Mouse (Mus musculus) CH12.LX (cell line): Measurements from ENCODE around the gene Zfp791. TPM values are rescaled to one million over a fixed set of nuclear protein-coding genes. Genes with fewer than 3 reads are reported as not detected.
"Not testable (repeated sequence)": the region's sequence is repeated elsewhere in the genome, so short reads cannot be mapped to it uniquely, and the experiment has no call there.

Experiments
- DNase-seq: peaks from one replicate; pipeline ENCODE4 v3.0.0-alpha.2; 2013; ENCODE audit errors: extremely low read depth
- H3K27ac ChIP-seq: 2 replicates; pipeline ENCODE4 v1.5.1; 2012; ENCODE audit warnings: low read depth, mild to moderate bottlenecking, control low read depth, moderate library complexity; ENCODE audit not compliant: insufficient read depth
- H3K27me3 ChIP-seq: replicated peaks from 2 replicates; pipeline ENCODE3; 2012; ENCODE audit warnings: inconsistent platforms
- H3K36me3 ChIP-seq, 2 experiments: replicated peaks in 1 of 2; 2 replicates each; pipeline versions ENCODE3 to v1.6.1; 2012; ENCODE audit warnings: inconsistent platforms in 1 of 2, low read length in 1 of 2, mild to moderate bottlenecking in 1 of 2, mixed read lengths in 1 of 2, moderate library complexity in 1 of 2; ENCODE audit not compliant: control insufficient read depth in 1 of 2, insufficient read depth in 1 of 2
- H3K4me1 ChIP-seq, 2 experiments: 2 replicates each; pipeline ENCODE4 v1.6.1; 2012; ENCODE audit warnings: inconsistent platforms in 1 of 2, moderate library complexity in 1 of 2; ENCODE audit not compliant: insufficient read depth in 2 of 2, control insufficient read depth in 1 of 2
- H3K4me2 ChIP-seq: 2 replicates; pipeline ENCODE4 v1.6.1; 2012; ENCODE audit warnings: low read depth, mild to moderate bottlenecking, control low read depth; ENCODE audit not compliant: poor library complexity, insufficient read depth, severe bottlenecking
- H3K4me3 ChIP-seq, 3 experiments: fragments of 150-350 bp in 1 of 3; sonication (generic) in 1 of 3; replicated peaks in 1 of 3; 2 replicates each; pipeline versions ENCODE3 to v1.5.1; 2011 to 2012; ENCODE audit warnings: low read depth in 2 of 3, low read length in 2 of 3, mild to moderate bottlenecking in 2 of 3, moderate library complexity in 2 of 3, control low read depth in 1 of 3, improper control_type of control experiment in 1 of 3, inconsistent platforms in 1 of 3, mixed read lengths in 1 of 3; ENCODE audit not compliant: poor library complexity in 1 of 3
- H3K79me2 ChIP-seq: replicated peaks from 2 replicates; pipeline ENCODE4 v1.6.1; 2012; ENCODE audit warnings: mild to moderate bottlenecking, moderate library complexity; ENCODE audit not compliant: control insufficient read depth, poor library complexity, insufficient read depth, severe bottlenecking; ENCODE audit errors: extremely low read depth
- H3K9ac ChIP-seq: 2 replicates; pipeline ENCODE4 v1.6.1; 2012; ENCODE audit warnings: low read depth, mild to moderate bottlenecking, control low read depth, moderate library complexity; ENCODE audit not compliant: insufficient read depth
- H3K9me3 ChIP-seq: replicated peaks from 2 replicates; pipeline ENCODE3; 2012; ENCODE audit warnings: low read length, inconsistent platforms, mixed read lengths
- ELF1 ChIP-seq: IDR thresholded peaks from 2 replicates; pipeline ENCODE4 v1.6.1; 2014; ENCODE audit warnings: low read depth, mild to moderate bottlenecking, inconsistent platforms, low read length, improper control_type of control experiment
- HCFC1 ChIP-seq: IDR thresholded peaks from 2 replicates; pipeline ENCODE4 v1.6.1; 2012; ENCODE audit warnings: low read depth, mild to moderate bottlenecking, inconsistent platforms, low read length, improper control_type of control experiment
- KAT2A ChIP-seq: IDR thresholded peaks from 2 replicates; pipeline ENCODE4 v1.6.1; 2012; ENCODE audit warnings: low read length, improper control_type of control experiment, inconsistent platforms; ENCODE audit not compliant: insufficient replicate concordance
- MAX ChIP-seq: IDR thresholded peaks from 2 replicates; pipeline ENCODE4 v1.6.1; 2011; ENCODE audit warnings: low read length, improper control_type of control experiment
- MXI1 ChIP-seq: IDR thresholded peaks from 2 replicates; pipeline ENCODE4 v1.6.1; 2011; ENCODE audit warnings: mild to moderate bottlenecking, low read depth, low read length, improper control_type of control experiment
- MYC ChIP-seq: IDR thresholded peaks from 2 replicates; pipeline ENCODE4 v1.6.1; 2011; ENCODE audit warnings: low read depth, mild to moderate bottlenecking, improper control_type of control experiment, low read length
- NELFE ChIP-seq: IDR thresholded peaks from 2 replicates; pipeline ENCODE4 v1.6.1; 2011; ENCODE audit warnings: low read depth, low read length, improper control_type of control experiment
- POLR2A ChIP-seq: IDR thresholded peaks from 2 replicates; pipeline ENCODE4 v1.6.1; 2011; ENCODE audit warnings: low read depth, mild to moderate bottlenecking, improper control_type of control experiment, low read length
- RCOR1 ChIP-seq: conservative IDR thresholded peaks from 2 replicates; pipeline ENCODE4 v1.6.1; 2012; ENCODE audit warnings: low read depth, mild to moderate bottlenecking, inconsistent platforms, low read length, improper control_type of control experiment
- SIN3A ChIP-seq: IDR thresholded peaks from 2 replicates; pipeline ENCODE4 v1.6.1; 2012; ENCODE audit warnings: low read length, improper control_type of control experiment, inconsistent platforms
- TBP ChIP-seq: conservative IDR thresholded peaks from 2 replicates; pipeline ENCODE4 v1.6.1; 2011; ENCODE audit warnings: low read depth, low read length, improper control_type of control experiment
- USF1 ChIP-seq: IDR thresholded peaks from 2 replicates; pipeline ENCODE4 v1.6.1; 2014; ENCODE audit warnings: low read depth, mild to moderate bottlenecking, inconsistent platforms, low read length, improper control_type of control experiment
- ZC3H11A ChIP-seq: IDR thresholded peaks from 2 replicates; pipeline ENCODE4 v1.6.1; 2012; ENCODE audit warnings: low read depth, mild to moderate bottlenecking, inconsistent platforms, low read length, improper control_type of control experiment
- ZKSCAN1 ChIP-seq: IDR thresholded peaks from 2 replicates; pipeline ENCODE4 v1.6.1; 2012; ENCODE audit warnings: low read depth, inconsistent platforms, low read length, improper control_type of control experiment, borderline replicate concordance
- ZMIZ1 ChIP-seq: IDR thresholded peaks from 2 replicates; pipeline ENCODE4 v1.6.1; 2012; ENCODE audit warnings: low read depth, mild to moderate bottlenecking, inconsistent platforms, low read length, improper control_type of control experiment
- dilution Hi-C: fragments of 300-500 bp; cut with MboI; formaldehyde crosslinking; loops from 2 replicates; pipeline ENCODE4 v1.14.3; 2020; ENCODE audit warnings: low sequenced_read_pairs; ENCODE audit not compliant: extremely low pct_unique_long_range_greater_than_20kb, extremely low pct_ligation_motif_present
- in situ Hi-C: fragments of 300-500 bp; cut with MboI; formaldehyde crosslinking; loops from 3 replicates; pipeline ENCODE4 v1.14.3; 2019; ENCODE audit warnings: low sequenced_read_pairs, low pct_ligation_motif_present, low pct_unique_long_range_greater_than_20kb, mixed read lengths
- polyA plus RNA-seq: library from polyadenylated mRNA; unstranded; fragments of >175 nt; gene quantifications from 2 replicates; pipeline ENCODE4 v1.2.1, GENCODE M21; 2012; ENCODE audit warnings: low read depth; ENCODE audit not compliant: insufficient read length
- total RNA-seq, 2 experiments: library from RNA; depleted of rRNA; stranded (reverse); fragments of 300-350 nt in 1 of 2; fragments of >200 nt in 1 of 2; gene quantifications; 2 replicates each; pipeline ENCODE4 v1.2.3; 2012 to 2014

The Zfp791 gene
- total and polyA plus RNA-seq, 3 experiments, result 0.81 to 1.1 (median 0.98) TPM

GRCm38 (mm10) chr8:85082169-85082568, 40.7 kb downstream of the Zfp791 start:
- H3K9ac ChIP-seq, H3K27ac ChIP-seq, DNase-seq, dilution Hi-C loops, H3K9me3 ChIP-seq, in situ Hi-C loops, H3K4me3 ChIP-seq, H3K27me3 ChIP-seq: not testable (repeated sequence)
- H3K79me2 ChIP-seq, result peaks cover 16% of the 10 kb centered on the region
- peaks cover 7 to 39% of the 10 kb centered on the region in 2 experiments; a peak in 3 of 4 replicates for H3K4me1 ChIP-seq
- H3K36me3 ChIP-seq, result peaks cover 28 to 46% of the 10 kb centered on the region in 2 experiments
- peak overlapping the region; percentile 89; the same call in 1 of the 2 replicates for H3K4me2 ChIP-seq

DNA sequence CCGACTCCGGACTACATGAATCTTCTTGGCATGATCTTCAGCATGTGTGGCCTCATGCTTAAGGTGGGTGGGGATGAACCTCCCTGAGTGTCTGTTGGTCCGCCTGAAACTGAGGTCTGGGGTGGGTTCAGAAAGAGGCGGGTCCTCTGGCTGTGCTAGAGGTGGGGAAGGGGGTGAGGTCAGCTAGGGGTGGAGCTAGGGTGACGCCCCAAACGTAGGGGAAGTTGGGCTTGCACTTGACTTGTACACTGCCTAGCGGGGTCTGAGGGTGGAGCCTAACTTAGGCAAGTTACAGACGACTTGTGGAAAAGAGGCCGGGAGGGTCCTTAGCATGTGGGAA, 41.7 kb downstream of the Zfp791 start, which contains the start of gene Wdr83:
Gene Wdr83 (minus strand): TSS at position 91 of the 340 bp plus-strand sequence.
- Histone ChIP-seq H3K27me3 (no peaks in the 10 kb centered on the region), H3K9me3 (no peaks in the 10 kb centered on the region), H3K4me1 (peaks cover 7 to 42% of the 10 kb centered on the region in 2 experiments; a peak in 3 of 4 replicates), H3K9ac (peak within 1 kb of the TSS; percentile 85), H3K36me3 (peaks cover 24 to 44% of the 10 kb centered on the region in 2 experiments), H3K27ac (peak within 1 kb of the TSS; percentile 53), H3K4me3 (peak within 1 kb of the TSS; percentile 86 to 96 (median 94)), H3K79me2 (peaks cover 16% of the 10 kb centered on the region)
- peak; percentile 84 for DNase-seq
- dilution Hi-C loops, result no loop called here
- in situ Hi-C loops, result no loop called here
- TF ChIP-seq ZKSCAN1, result no peak
- peak; percentile 67 for TF ChIP-seq ZMIZ1
- TF ChIP-seq ZC3H11A, result no peak
- TF ChIP-seq NELFE, result peak; percentile 41
- peak; percentile 68 for TF ChIP-seq POLR2A
- TF ChIP-seq, all 38 proteins: peak for 3
- H3K4me2 ChIP-seq, result peak within 1 kb of the TSS; percentile 89

DNA sequence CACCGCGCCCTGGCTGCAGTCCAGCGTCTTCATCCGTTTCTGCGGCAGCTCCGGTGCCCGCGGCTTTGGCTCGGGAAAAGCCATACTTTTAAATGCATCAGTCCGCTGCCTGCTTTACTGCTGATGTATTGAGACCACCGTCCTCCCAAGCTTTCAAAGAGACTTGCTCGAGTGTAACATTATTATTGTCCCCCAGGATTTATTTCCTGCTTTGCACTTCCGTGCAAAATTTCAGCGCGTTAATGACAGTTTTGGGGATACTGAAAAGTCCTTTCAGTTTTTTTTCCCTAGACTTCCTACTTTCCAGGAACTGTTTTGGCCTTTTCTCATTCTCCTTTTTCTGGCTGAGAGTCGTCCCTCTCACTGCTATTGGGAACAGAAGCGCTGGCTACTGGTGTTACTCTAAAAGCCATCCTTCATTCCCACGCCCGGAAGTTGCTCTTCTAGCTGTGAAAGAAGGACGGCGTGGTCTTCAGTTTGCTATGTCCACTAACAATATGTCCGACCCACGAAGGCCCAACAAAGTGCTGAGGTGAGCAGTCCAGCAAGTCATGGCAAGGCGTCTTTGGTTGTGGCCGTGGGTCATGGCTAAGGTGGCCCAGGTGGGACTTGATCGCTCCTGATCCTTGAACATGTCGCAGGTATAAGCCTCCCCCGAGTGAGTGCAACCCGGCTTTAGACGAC, 42.2 kb downstream of the Zfp791 start, which contains the start of gene Wdr83os:
Gene Wdr83os (plus strand): TSS at position 209 of the 684 bp plus-strand sequence.
- H3K36me3 ChIP-seq, result peaks cover 27 to 46% of the 10 kb centered on the region in 2 experiments
- H3K79me2 ChIP-seq, result peaks cover 16% of the 10 kb centered on the region
- H3K4me2 ChIP-seq, result peak within 1 kb of the TSS; percentile 89
- H3K27me3 ChIP-seq, result no peaks in the 10 kb centered on the region
- peak; percentile 49; the same call in 1 of the 2 replicates for TF ChIP-seq POLR2A
- peak; percentile 88 for TF ChIP-seq SIN3A
- TF ChIP-seq MXI1, result peak; percentile 93
- no peak; the same call in 1 of the 2 replicates for TF ChIP-seq KAT2A
- TF ChIP-seq HCFC1, result peak; percentile 85
- TF ChIP-seq TBP, result peak; percentile 77; the same call in 1 of the 2 replicates
- peak; percentile 74 for TF ChIP-seq MYC
- peak; percentile 0; the same call in 1 of the 2 replicates for TF ChIP-seq NELFE
- no peak for TF ChIP-seq RCOR1
- peak; percentile 65; the same call in 1 of the 2 replicates for TF ChIP-seq MAX
- peak; percentile 77 for TF ChIP-seq ELF1
- no peak for TF ChIP-seq USF1
- TF ChIP-seq, all 38 proteins: peak for 9
- H3K4me3 ChIP-seq, result peak within 1 kb of the TSS; percentile 86 to 96 (median 94)
- in situ Hi-C loops (no loop called here), dilution Hi-C loops (no loop called here)
- peak within 1 kb of the TSS; percentile 53 for H3K27ac ChIP-seq
- peak within 1 kb of the TSS; percentile 85 for H3K9ac ChIP-seq
- no peaks in the 10 kb centered on the region for H3K9me3 ChIP-seq
- peak; percentile 69 for DNase-seq
- peaks cover 7 to 42% of the 10 kb centered on the region in 2 experiments; a peak in 3 of 4 replicates for H3K4me1 ChIP-seq
